Mouse (Mus musculus): ENCODE results near the gene Chst11.

Gene Chst11

GRCm38 (mm10) chr10:83036340-83037045 is 51.2 kb downstream of the Chst11 start:
- DNase-seq (ENCODE audit: low spot score) = no peak

GRCm38 (mm10) chr10:83038166-83038565 is 52.9 kb downstream of the Chst11 start:
- no peak for DNase-seq (ENCODE audit: low spot score)

- no peak for DNase-seq (ENCODE audit: low spot score)
Observed at GRCm38 (mm10) chr10:83039414-83039813, 54.1 kb downstream of the Chst11 start.

GRCm38 (mm10) chr10:83041875-83042274 is 56.6 kb downstream of the Chst11 start:
- DNase-seq (ENCODE audit: low spot score) = no peak

GRCm38 (mm10) chr10:83042613-83043477 is 57.5 kb downstream of the Chst11 start:
- DNase-seq (ENCODE audit: low spot score) = peak; percentile 44

- DNase-seq (ENCODE audit: low spot score) = peak; percentile 42
Observed at GRCm38 (mm10) chr10:83043478-83044259, 58.4 kb downstream of the Chst11 start.

GRCm38 (mm10) chr10:83049174-83049780 is 64.0 kb downstream of the Chst11 start:
- DNase-seq (ENCODE audit: low spot score) = no peak

GRCm38 (mm10) chr10:83053886-83054550 is 68.7 kb downstream of the Chst11 start:
- no peak for DNase-seq (ENCODE audit: low spot score)

GRCm38 (mm10) chr10:83056291-83056690 is 71.0 kb downstream of the Chst11 start:
- no peak for DNase-seq (ENCODE audit: low spot score)

GRCm38 (mm10) chr10:83056866-83057265 is 71.6 kb downstream of the Chst11 start:
- no peak for DNase-seq (ENCODE audit: low spot score)

- no peak for DNase-seq (ENCODE audit: low spot score)
Observed at GRCm38 (mm10) chr10:83060066-83060782, 74.9 kb downstream of the Chst11 start.

GRCm38 (mm10) chr10:83062315-83062714 is 77.0 kb downstream of the Chst11 start:
- DNase-seq (ENCODE audit: low spot score) = peak; percentile 36

- DNase-seq (ENCODE audit: low spot score) = no peak
Observed at GRCm38 (mm10) chr10:83064796-83065195, 79.5 kb downstream of the Chst11 start.

- no peak for DNase-seq (ENCODE audit: low spot score)
Observed at GRCm38 (mm10) chr10:83066159-83066558, 80.9 kb downstream of the Chst11 start.

- DNase-seq (ENCODE audit: low spot score) = no peak
Observed at GRCm38 (mm10) chr10:83067305-83067704, 82.0 kb downstream of the Chst11 start.

- DNase-seq (ENCODE audit: low spot score) = no peak
Observed at GRCm38 (mm10) chr10:83068466-83068865, 83.2 kb downstream of the Chst11 start.

GRCm38 (mm10) chr10:83069791-83070190 is 84.5 kb downstream of the Chst11 start:
- DNase-seq (ENCODE audit: low spot score) = peak; percentile 40

GRCm38 (mm10) chr10:83071785-83072580 is 86.7 kb downstream of the Chst11 start:
- DNase-seq (ENCODE audit: low spot score) = no peak

GRCm38 (mm10) chr10:83073119-83073518 is 87.8 kb downstream of the Chst11 start:
- DNase-seq (ENCODE audit: low spot score) = no peak

GRCm38 (mm10) chr10:83076816-83077215 is 91.5 kb downstream of the Chst11 start:
- DNase-seq (ENCODE audit: low spot score) = no peak

Data from ovary, postnatal 36 days (tissue).